Mouse (Mus musculus): Measurements from ENCODE around the gene Sinhcaf.

- TF ChIP-seq TCF12 (IDR thresholded peaks at IDR 0.05; ENCODE audit: low read depth, low read length) (peak; percentile 50; the same call in 1 of the 2 replicates), CTCF (conservative IDR thresholded peaks at IDR 0.05 in 1 of 2, IDR thresholded peaks at IDR 0.05 in 1 of 2; ENCODE audit: low read depth in 2 of 2, low read length in 2 of 2) (no peak), JUND (conservative IDR thresholded peaks at IDR 0.05; ENCODE audit: low read depth, low read length) (no peak), USF2 (conservative IDR thresholded peaks at IDR 0.05; ENCODE audit: low read depth, low read length) (no peak), SIN3A (IDR thresholded peaks at IDR 0.05; ENCODE audit: low read length) (no peak), MAZ (IDR thresholded peaks at IDR 0.05; ENCODE audit: low read depth, low read length) (no peak), MYC (IDR thresholded peaks at IDR 0.05; ENCODE audit: low read depth, low read length) (peak; percentile 70; the same call in 1 of the 2 replicates)
These were observed 508 bp downstream of the Sinhcaf start for GRCm38 (mm10) chr6:148945509-148946408.

Data from CH12.LX (cell line).